Mouse (Mus musculus): ENCODE data around the gene Megf11. TPM values are rescaled to one million over a fixed set of nuclear protein-coding genes. Genes with fewer than 3 reads are reported as not detected.

Gene Megf11
- polyA plus RNA-seq, 1 experiment from 2014 or later, result 0.70 TPM

DNA sequence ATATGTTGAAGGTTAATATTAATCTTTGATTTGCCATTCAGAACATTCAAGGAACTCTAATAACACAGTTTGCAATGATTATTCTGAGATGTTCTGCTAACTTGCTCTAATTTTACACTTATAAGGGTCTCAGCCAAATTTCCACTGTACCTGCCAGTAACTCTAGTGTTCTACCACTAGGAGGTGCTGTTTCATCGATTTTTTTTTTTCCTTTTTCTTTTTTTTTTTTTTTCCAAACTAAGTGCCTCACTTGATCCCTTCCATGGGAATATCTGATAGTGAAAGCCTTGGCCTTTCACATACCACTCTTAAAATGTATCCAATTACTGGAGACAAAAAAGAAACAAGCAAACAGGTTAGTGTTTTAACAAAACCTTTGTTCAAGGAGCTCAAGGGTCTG is 38.0 kb upstream of the Megf11 start:
- H3K9me3 ChIP-seq (replicated peaks; ENCODE audit: control insufficient read depth, low read length), result no peaks in the 10 kb centered on the region
- H3K27me3 ChIP-seq (ENCODE audit: control insufficient read depth, insufficient read depth, low read length), result no peaks in the 10 kb centered on the region
- no peak overlapping the region for H3K27ac ChIP-seq (ENCODE audit: low read depth, low read length)
- 0% methylated on average over 1 of the region's 1 CpGs for WGBS (ENCODE audit: insufficient replicate concordance)
- H3K9ac ChIP-seq (ENCODE audit: low read depth, low read length), result no peak overlapping the region
- H3K36me3 ChIP-seq (ENCODE audit: control insufficient read depth, insufficient read depth, low read length), result no peaks in the 10 kb centered on the region
- no peaks in the 10 kb centered on the region for H3K4me1 ChIP-seq (ENCODE audit: control insufficient read depth, insufficient read depth, low read length)
- no peak for ATAC-seq (replicated peaks; ENCODE audit: insufficient number of reproducible peaks, low FRiP score, low TSS enrichment)
- H3K4me2 ChIP-seq, result no peak overlapping the region
- no peak overlapping the region for H3K4me3 ChIP-seq (ENCODE audit: low read depth, low read length)

DNA sequence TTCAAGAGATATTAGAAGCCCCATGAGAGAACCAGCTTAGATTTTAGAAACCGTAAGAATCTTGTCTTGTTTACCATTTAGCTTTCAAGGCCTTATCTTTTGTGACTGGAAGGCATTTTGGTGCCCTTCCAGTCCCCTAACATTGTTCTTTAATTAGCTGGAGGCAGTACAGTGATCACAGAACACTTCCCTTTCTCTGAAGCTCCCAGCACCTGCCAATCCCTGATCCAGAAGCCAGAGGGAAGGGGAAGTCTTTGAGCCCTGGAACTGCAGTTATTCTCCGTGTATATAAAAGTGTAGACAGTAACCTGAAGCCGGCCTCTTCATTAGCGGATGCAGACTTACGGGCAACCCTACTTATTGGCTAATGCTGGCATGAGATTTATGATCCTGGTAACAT is 35.9 kb upstream of the Megf11 start:
- Histone ChIP-seq H3K27ac (ENCODE audit: low read depth, low read length) (no peak overlapping the region), H3K9me3 (replicated peaks; ENCODE audit: control insufficient read depth, low read length) (no peaks in the 10 kb centered on the region), H3K4me3 (ENCODE audit: low read depth, low read length) (no peak overlapping the region), H3K9ac (ENCODE audit: low read depth, low read length) (no peak overlapping the region), H3K36me3 (ENCODE audit: control insufficient read depth, insufficient read depth, low read length) (no peaks in the 10 kb centered on the region), H3K4me2 (no peak overlapping the region), H3K27me3 (ENCODE audit: control insufficient read depth, insufficient read depth, low read length) (no peaks in the 10 kb centered on the region), H3K4me1 (ENCODE audit: control insufficient read depth, insufficient read depth, low read length) (no peaks in the 10 kb centered on the region)
- ATAC-seq (replicated peaks; ENCODE audit: insufficient number of reproducible peaks, low FRiP score, low TSS enrichment), result no peak
- WGBS (ENCODE audit: insufficient replicate concordance), result 73% methylated on average over 5 of the region's 5 CpGs

DNA sequence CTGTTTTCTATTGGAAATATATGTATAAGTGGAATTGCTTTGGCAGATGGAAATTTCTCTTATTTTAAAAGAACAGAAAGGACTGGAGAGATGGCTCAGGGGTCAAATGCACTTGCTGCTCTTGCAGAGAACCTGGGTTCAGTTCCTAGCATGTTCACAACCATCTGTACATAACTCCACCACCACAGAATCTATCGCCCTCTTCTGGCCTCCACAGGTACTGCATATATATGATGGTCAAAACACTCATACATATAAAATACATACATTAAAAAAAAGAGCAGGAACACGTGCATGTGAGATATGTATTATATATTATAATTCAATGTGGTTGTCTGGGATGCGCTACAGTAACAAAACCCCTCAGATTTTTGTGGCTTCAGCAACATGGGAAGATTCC is 34.2 kb upstream of the Megf11 start:
- Histone ChIP-seq H3K36me3 (ENCODE audit: control insufficient read depth, insufficient read depth, low read length) (no peaks in the 10 kb centered on the region), H3K9me3 (replicated peaks; ENCODE audit: control insufficient read depth, low read length) (no peaks in the 10 kb centered on the region), H3K4me3 (ENCODE audit: low read depth, low read length) (no peak overlapping the region), H3K4me1 (ENCODE audit: control insufficient read depth, insufficient read depth, low read length) (no peaks in the 10 kb centered on the region), H3K27ac (ENCODE audit: low read depth, low read length) (no peak overlapping the region), H3K9ac (ENCODE audit: low read depth, low read length) (no peak overlapping the region), H3K27me3 (ENCODE audit: control insufficient read depth, insufficient read depth, low read length) (no peaks in the 10 kb centered on the region), H3K4me2 (no peak overlapping the region)
- 34% methylated on average over 3 of the region's 3 CpGs for WGBS (ENCODE audit: insufficient replicate concordance)
- no peak for ATAC-seq (replicated peaks; ENCODE audit: insufficient number of reproducible peaks, low FRiP score, low TSS enrichment)

DNA sequence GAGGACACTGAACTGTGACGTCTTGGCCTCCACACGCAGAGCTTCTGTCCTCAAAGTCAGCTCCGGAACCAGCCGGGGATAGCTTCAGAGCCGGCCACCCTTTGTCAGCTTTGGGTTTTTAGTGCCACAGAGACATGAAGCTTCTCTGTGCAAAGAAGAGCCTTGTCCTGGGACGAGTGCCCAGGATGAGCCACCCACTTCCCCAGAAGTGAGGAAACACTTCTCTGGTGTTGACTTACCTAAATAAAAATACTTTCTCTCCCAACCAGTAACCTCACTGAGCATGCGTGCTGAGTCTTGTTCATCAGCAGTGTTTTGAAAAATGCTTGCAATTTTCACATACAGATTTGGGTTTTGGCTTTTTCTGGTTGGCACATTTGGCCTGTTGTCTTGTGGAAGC is 29.8 kb upstream of the Megf11 start:
- no peak overlapping the region for H3K9ac ChIP-seq (ENCODE audit: low read depth, low read length)
- H3K9me3 ChIP-seq (replicated peaks; ENCODE audit: control insufficient read depth, low read length), result no peaks in the 10 kb centered on the region
- H3K27ac ChIP-seq (ENCODE audit: low read depth, low read length), result no peak overlapping the region
- WGBS (ENCODE audit: insufficient replicate concordance), result 80% methylated on average over 7 of the region's 7 CpGs
- H3K4me1 ChIP-seq (ENCODE audit: control insufficient read depth, insufficient read depth, low read length), result no peaks in the 10 kb centered on the region
- H3K27me3 ChIP-seq (ENCODE audit: control insufficient read depth, insufficient read depth, low read length), result no peaks in the 10 kb centered on the region
- H3K4me2 ChIP-seq, result no peak overlapping the region
- no peak for ATAC-seq (replicated peaks; ENCODE audit: insufficient number of reproducible peaks, low FRiP score, low TSS enrichment)
- no peaks in the 10 kb centered on the region for H3K36me3 ChIP-seq (ENCODE audit: control insufficient read depth, insufficient read depth, low read length)
- H3K4me3 ChIP-seq (ENCODE audit: low read depth, low read length), result no peak overlapping the region

DNA sequence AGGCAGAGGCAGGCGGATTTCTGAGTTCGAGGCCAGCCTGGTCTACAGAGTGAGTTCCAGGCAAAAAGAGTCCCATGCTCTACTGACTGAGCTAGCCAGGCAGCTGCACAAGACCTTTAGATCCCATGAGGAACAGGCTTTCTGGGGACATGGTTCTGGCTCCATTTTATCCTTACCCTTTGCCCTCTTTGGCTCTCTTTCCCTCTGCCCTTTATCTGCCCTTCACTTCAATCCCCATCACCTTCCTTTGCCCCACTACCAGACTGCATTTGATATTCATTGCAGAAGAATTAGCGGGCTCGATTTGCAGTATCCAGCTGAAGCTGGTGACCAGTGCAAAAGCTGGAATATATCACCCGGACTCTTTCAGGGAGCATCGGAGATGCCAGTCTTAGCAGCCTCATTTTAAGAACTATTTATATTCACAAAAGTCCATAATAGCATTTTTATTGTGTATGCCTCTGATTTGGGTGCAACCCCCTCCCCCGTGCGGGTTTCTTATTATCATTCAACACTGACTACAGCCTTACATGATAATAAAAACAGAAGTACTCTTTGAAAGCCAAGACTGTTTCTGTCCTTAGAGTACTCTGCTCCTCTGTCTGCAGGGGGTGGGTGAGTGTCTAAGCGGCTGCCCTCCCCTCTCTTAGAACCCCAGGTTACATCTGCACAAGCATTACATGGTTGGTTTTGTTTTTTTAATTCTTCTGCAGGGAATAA is 24.0 kb upstream of the Megf11 start:
- 82% methylated on average over 9 of the region's 9 CpGs for WGBS (ENCODE audit: insufficient replicate concordance)
- Histone ChIP-seq H3K27ac (ENCODE audit: low read depth, low read length) (no peak overlapping the region), H3K4me2 (no peak overlapping the region), H3K9ac (ENCODE audit: low read depth, low read length) (no peak overlapping the region), H3K4me3 (ENCODE audit: low read depth, low read length) (no peak overlapping the region), H3K9me3 (replicated peaks; ENCODE audit: control insufficient read depth, low read length) (no peaks in the 10 kb centered on the region), H3K27me3 (ENCODE audit: control insufficient read depth, insufficient read depth, low read length) (no peaks in the 10 kb centered on the region), H3K4me1 (ENCODE audit: control insufficient read depth, insufficient read depth, low read length) (no peaks in the 10 kb centered on the region), H3K36me3 (ENCODE audit: control insufficient read depth, insufficient read depth, low read length) (no peaks in the 10 kb centered on the region)
- no peak for ATAC-seq (replicated peaks; ENCODE audit: insufficient number of reproducible peaks, low FRiP score, low TSS enrichment)

DNA sequence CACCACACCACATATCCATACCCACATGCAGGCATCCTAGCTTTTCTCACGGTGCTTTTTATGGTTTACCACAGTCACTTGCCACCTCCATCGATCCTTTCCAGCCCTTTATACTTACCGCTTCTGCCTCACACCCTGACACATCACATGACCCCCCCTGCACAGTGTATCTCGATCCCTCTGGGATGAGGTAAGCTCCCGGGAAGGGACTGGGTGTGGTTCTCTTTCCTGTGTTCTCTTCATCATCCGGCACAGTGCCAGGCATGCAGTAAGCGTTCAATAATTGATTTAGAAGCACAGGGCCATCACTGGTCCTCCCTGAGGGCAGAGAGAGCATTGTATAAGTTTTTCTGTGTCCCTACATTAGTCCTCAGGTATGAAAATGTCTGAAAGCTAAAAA is 15.6 kb upstream of the Megf11 start:
- H3K4me3 ChIP-seq (ENCODE audit: low read depth, low read length), result no peak overlapping the region
- no peak overlapping the region for H3K9ac ChIP-seq (ENCODE audit: low read depth, low read length)
- H3K4me2 ChIP-seq, result no peak overlapping the region
- H3K4me1 ChIP-seq (ENCODE audit: control insufficient read depth, insufficient read depth, low read length), result no peaks in the 10 kb centered on the region
- H3K36me3 ChIP-seq (ENCODE audit: control insufficient read depth, insufficient read depth, low read length), result no peaks in the 10 kb centered on the region
- H3K27ac ChIP-seq (ENCODE audit: low read depth, low read length), result no peak overlapping the region
- H3K9me3 ChIP-seq (replicated peaks; ENCODE audit: control insufficient read depth, low read length), result no peaks in the 10 kb centered on the region
- 0 out of 2 replicates have a peak, but pooled peaks cover 4% of the 10 kb centered on the region for H3K27me3 ChIP-seq (ENCODE audit: control insufficient read depth, insufficient read depth, low read length)
- WGBS (ENCODE audit: insufficient replicate concordance), result 63% methylated on average over 7 of the region's 7 CpGs
- no peak for ATAC-seq (replicated peaks; ENCODE audit: insufficient number of reproducible peaks, low FRiP score, low TSS enrichment)

DNA sequence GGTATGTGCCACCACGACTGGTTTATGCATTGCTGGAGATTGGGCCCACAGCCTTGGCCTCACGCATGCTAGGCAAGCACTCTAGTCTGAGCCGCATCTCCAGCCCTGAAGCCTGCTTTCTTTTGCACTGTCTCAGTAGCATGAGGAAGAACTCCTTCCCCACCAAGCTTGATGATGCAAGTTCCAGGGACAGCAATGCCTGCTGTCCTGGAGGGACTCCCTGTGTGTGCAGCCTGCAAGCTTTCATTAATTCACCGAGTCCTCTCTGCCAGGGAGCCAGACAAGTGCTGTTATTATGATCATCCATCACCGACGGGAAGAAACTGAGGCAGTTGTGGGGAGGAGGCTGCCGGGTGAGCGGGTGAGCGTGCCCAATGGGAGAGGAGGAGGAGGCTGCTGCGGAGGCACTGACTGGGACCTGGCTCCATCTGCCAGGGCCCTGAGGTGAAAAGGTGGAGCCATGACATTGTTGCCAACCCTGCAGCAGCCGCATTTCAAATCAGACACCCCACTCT is 14.1 kb upstream of the Megf11 start:
- H3K9me3 ChIP-seq (replicated peaks; ENCODE audit: control insufficient read depth, low read length), result no peaks in the 10 kb centered on the region
- no peak overlapping the region for H3K9ac ChIP-seq (ENCODE audit: low read depth, low read length)
- no peak overlapping the region for H3K4me3 ChIP-seq (ENCODE audit: low read depth, low read length)
- no peak for ATAC-seq (replicated peaks; ENCODE audit: insufficient number of reproducible peaks, low FRiP score, low TSS enrichment)
- H3K27ac ChIP-seq (ENCODE audit: low read depth, low read length), result no peak overlapping the region
- WGBS (ENCODE audit: insufficient replicate concordance), result 55% methylated on average over 11 of the region's 11 CpGs
- no peaks in the 10 kb centered on the region for H3K4me1 ChIP-seq (ENCODE audit: control insufficient read depth, insufficient read depth, low read length)
- no peaks in the 10 kb centered on the region for H3K36me3 ChIP-seq (ENCODE audit: control insufficient read depth, insufficient read depth, low read length)
- H3K27me3 ChIP-seq (ENCODE audit: control insufficient read depth, insufficient read depth, low read length), result 0 out of 2 replicates have a peak, but pooled peaks cover 4% of the 10 kb centered on the region
- no peak overlapping the region for H3K4me2 ChIP-seq

DNA sequence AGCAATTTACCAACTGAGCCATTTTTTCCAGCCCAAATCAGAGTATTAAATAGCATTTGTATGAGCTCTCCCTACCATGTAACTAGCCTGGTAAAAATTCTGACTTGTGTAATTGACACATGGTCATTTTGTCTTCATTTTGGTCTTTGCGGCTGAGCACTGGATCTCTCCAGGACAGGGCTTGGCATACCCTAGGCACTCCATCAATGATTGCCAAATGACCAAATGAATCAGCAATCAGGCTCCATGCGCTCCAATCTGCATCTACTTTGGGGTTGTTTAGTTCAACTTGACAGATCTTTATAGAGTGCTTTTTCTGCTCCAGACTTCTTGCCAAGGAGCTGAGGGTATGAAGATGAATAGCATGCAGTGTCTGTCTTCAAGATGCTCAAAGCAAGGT is 9.0 kb upstream of the Megf11 start:
- no peak for ATAC-seq (replicated peaks; ENCODE audit: insufficient number of reproducible peaks, low FRiP score, low TSS enrichment)
- no peak overlapping the region for H3K27ac ChIP-seq (ENCODE audit: low read depth, low read length)
- WGBS (ENCODE audit: insufficient replicate concordance), result 77% methylated on average over 2 of the region's 2 CpGs

More for the DNA sequence above, 9.0 kb upstream of the Megf11 start:
- Histone ChIP-seq H3K4me2 (no peak overlapping the region), H3K9me3 (replicated peaks; ENCODE audit: control insufficient read depth, low read length) (no peaks in the 10 kb centered on the region), H3K9ac (ENCODE audit: low read depth, low read length) (no peak overlapping the region), H3K4me1 (ENCODE audit: control insufficient read depth, insufficient read depth, low read length) (no peaks in the 10 kb centered on the region), H3K36me3 (ENCODE audit: control insufficient read depth, insufficient read depth, low read length) (no peaks in the 10 kb centered on the region), H3K27me3 (ENCODE audit: control insufficient read depth, insufficient read depth, low read length) (0 out of 2 replicates have a peak, but pooled peaks cover 1% of the 10 kb centered on the region), H3K4me3 (ENCODE audit: low read depth, low read length) (no peak overlapping the region)

Measured in heart, embryonic 11.5 days (tissue).